Mouse (Mus musculus): Measurements from ENCODE around the gene Best2. TPM values are rescaled to one million over a fixed set of nuclear protein-coding genes. Genes with fewer than 3 reads are reported as not detected.

Best2 gene
- total and polyA plus RNA-seq, 2 experiments from 2014 or later: not detected

DNA sequence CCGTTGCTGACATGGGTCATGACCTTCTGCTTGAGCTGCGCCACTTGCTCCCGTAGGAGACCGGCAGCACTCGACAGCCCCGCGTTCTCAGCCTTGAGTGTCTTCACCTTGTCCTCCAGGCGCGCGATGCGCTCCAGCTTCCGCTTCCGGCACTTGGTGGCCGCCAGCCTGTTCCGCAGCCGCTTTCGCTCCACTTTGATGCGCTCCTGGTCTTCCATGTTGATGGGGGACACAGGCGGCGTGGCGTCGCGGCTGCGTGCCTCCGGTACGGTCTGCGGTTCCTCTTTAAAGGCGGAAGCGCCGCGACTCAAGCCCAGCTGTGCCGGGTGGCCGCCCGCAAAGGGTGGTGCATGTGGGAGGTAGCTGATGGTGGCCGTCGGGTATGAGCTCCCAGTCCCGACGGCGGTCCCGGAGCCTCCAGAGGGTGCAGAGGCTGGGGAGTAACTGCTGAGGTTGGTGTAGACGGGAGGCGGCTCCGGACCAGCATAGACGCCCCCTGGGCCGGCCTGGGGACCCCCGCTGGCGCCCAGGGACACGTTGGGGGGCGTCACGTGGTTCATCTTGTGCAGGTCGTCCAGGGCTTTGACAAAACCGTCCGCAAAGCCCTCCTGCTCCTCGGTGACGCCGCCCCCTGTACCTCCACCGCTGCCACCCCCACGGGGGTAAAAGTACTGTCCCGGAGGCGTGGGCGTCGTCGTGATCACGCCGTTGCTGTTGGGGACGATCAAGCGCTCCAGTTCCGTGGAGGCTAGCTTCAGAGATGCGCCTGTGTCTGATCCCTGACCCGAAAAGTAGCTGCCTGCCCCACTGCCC, 36.7 kb downstream of the Best2 start:
- Histone ChIP-seq H3K27ac (ENCODE audit: low read depth) (peak overlapping the region; percentile 92), H3K27me3 (ENCODE audit: control insufficient read depth, insufficient read depth, low read length) (no peaks in the 10 kb centered on the region), H3K9me3 (replicated peaks; ENCODE audit: control insufficient read depth, low read length) (no peaks in the 10 kb centered on the region), H3K36me3 (replicated peaks; ENCODE audit: control insufficient read depth, insufficient read depth, low read length) (peaks cover 14% of the 10 kb centered on the region), H3K9ac (replicated peaks; ENCODE audit: low read depth, low read length) (peak overlapping the region; percentile 67), H3K4me3 (ENCODE audit: low read depth, low read length) (peak overlapping the region; percentile 63), H3K4me1 (ENCODE audit: control insufficient read depth, insufficient read depth) (peaks cover 33% of the 10 kb centered on the region), H3K4me2 (ENCODE audit: low read depth, low read length) (peak overlapping the region; percentile 92)
- TF ChIP-seq CTCF (IDR thresholded peaks at IDR 0.05; ENCODE audit: low read depth): no peak
- TF ChIP-seq EP300 (IDR thresholded peaks at IDR 0.05; ENCODE audit: low read depth): no peak
- WGBS: under 1% methylated on average over 66 of the region's 70 CpGs
- ATAC-seq (ENCODE audit: insufficient read depth, low read depth): no peak
- peak; percentile 31 for DNase-seq (ENCODE audit: low spot score)

DNA sequence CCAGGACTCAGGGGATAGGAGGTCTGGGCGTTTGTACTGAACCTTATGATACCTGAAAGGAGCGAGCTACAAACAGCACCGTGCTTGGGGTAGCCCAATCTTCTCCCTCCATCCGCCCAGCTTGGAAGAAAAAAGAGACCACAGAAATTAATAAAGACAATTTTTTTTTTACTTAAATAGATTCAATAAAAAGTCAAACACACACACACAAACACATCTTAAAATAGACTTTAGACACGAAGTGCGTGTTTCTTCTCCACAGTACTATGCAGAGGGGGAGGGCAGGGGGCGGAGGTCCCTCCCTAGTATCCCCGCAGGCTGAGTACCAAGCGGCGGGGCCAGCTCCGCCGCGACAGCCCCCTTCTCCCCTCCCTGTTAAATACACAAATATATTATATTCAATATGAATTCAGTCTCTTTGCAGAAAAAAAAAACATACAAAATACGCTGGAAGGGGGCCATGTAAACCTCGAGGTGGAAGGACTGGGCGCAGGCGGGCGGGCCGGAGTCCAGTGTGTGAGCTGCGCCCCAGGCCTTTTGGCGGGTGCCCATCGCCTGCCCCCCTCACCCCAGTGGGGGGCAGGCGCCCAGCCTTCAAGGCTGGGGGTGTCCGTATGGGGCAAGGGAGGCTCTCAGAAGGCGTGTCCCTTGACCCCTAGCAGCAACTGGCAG, 37.4 kb downstream of the Best2 start:
- no peak for DNase-seq (ENCODE audit: low spot score)
- WGBS: 2% methylated on average over 25 of the region's 25 CpGs

DNA sequence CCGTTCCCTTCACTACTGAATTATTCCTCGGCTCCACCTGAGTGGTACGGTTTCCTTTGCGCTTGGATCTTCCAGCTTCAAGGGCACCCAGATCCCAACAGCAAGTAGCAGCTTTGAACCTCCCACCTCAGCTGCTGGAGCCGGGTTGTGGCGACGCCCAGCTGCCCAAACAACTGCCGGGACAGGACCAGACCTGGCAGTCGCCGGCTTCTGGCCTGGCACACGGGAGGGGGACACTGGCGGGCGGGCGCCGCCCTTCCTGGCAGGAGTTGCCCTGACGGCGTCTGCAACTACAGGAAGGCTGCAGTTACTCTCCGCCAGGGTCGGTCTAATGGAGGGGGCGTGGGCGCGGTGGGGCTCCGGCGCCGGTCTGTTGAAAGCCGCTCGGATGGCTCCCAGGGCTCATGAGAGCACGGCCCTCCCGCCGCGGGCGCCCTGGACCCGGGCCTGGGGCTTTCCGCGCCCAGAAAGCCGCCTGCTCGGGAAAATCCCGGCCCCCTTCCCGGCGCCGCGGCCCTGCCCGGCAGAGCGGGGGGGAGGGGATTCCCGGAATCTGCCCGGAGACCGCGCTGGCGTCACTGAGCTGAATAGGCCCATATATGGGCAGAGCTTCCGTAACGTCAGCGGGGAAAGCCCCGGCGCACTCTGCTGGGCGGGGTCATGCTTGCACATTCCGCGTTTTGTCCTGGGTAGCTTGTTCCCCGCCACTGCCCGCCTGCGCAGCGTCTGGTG, 38.1 kb downstream of the Best2 start:
- Histone ChIP-seq H3K36me3 (replicated peaks; ENCODE audit: control insufficient read depth, insufficient read depth, low read length) (peaks cover 27% of the 10 kb centered on the region), H3K4me3 (ENCODE audit: low read depth, low read length) (peak overlapping the region; percentile 63), H3K9me3 (replicated peaks; ENCODE audit: control insufficient read depth, low read length) (no peaks in the 10 kb centered on the region), H3K9ac (replicated peaks; ENCODE audit: low read depth, low read length) (peak overlapping the region; percentile 67), H3K27ac (ENCODE audit: low read depth) (peak overlapping the region; percentile 92), H3K27me3 (ENCODE audit: control insufficient read depth, insufficient read depth, low read length) (no peaks in the 10 kb centered on the region), H3K4me2 (ENCODE audit: low read depth, low read length) (peak overlapping the region; percentile 92), H3K4me1 (ENCODE audit: control insufficient read depth, insufficient read depth) (peaks cover 25% of the 10 kb centered on the region)
- ATAC-seq (ENCODE audit: insufficient read depth, low read depth) (peak; percentile 71), DNase-seq (ENCODE audit: low spot score) (peak; percentile 93)
- WGBS: 1% methylated on average over 59 of the region's 61 CpGs
- TF ChIP-seq EP300 (IDR thresholded peaks at IDR 0.05; ENCODE audit: low read depth): no peak
- no peak for TF ChIP-seq CTCF (IDR thresholded peaks at IDR 0.05; ENCODE audit: low read depth)

More for the DNA sequence above, 37.4 kb downstream of the Best2 start:
- Histone ChIP-seq H3K4me1 (ENCODE audit: control insufficient read depth, insufficient read depth) (peaks cover 31% of the 10 kb centered on the region), H3K27ac (ENCODE audit: low read depth) (peak overlapping the region; percentile 92), H3K4me2 (ENCODE audit: low read depth, low read length) (peak overlapping the region; percentile 92), H3K27me3 (ENCODE audit: control insufficient read depth, insufficient read depth, low read length) (no peaks in the 10 kb centered on the region), H3K4me3 (ENCODE audit: low read depth, low read length) (peak overlapping the region; percentile 63), H3K9me3 (replicated peaks; ENCODE audit: control insufficient read depth, low read length) (no peaks in the 10 kb centered on the region), H3K36me3 (replicated peaks; ENCODE audit: control insufficient read depth, insufficient read depth, low read length) (peaks cover 20% of the 10 kb centered on the region), H3K9ac (replicated peaks; ENCODE audit: low read depth, low read length) (peak overlapping the region; percentile 67)
- TF ChIP-seq CTCF (IDR thresholded peaks at IDR 0.05; ENCODE audit: low read depth) (no peak), EP300 (IDR thresholded peaks at IDR 0.05; ENCODE audit: low read depth) (no peak)
- ATAC-seq (ENCODE audit: insufficient read depth, low read depth): no peak

DNA sequence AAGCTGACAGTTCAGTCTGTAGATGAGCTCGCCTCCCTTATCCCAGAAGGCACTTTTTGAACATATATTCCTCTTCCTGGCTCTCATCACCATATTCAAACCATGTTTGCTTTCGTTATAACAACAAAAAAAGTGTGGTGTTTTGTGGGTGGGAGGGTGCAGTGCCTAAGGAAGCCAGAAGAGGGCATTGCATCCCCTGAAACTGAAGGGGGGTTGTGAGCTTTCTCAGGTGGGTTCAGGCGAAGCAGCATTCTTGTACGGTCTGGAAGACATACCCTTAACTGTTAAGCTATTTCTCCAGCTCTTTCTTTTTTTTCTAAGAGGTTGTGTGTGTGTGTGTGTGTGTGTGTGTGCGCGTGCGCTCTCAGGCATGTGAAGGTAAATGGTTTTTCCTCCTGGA, 38.9 kb downstream of the Best2 start:
- Histone ChIP-seq H3K9me3 (replicated peaks; ENCODE audit: control insufficient read depth, low read length) (no peaks in the 10 kb centered on the region), H3K27me3 (ENCODE audit: control insufficient read depth, insufficient read depth, low read length) (no peaks in the 10 kb centered on the region), H3K36me3 (replicated peaks; ENCODE audit: control insufficient read depth, insufficient read depth, low read length) (peaks cover 30% of the 10 kb centered on the region), H3K27ac (ENCODE audit: low read depth) (0 out of 2 replicates have a peak overlapping the region, but pooled peaks have one; percentile 92), H3K4me3 (ENCODE audit: low read depth, low read length) (no peak overlapping the region; the same call in 1 of the 2 replicates), H3K9ac (replicated peaks; ENCODE audit: low read depth, low read length) (no peak overlapping the region), H3K4me2 (ENCODE audit: low read depth, low read length) (peak overlapping the region; percentile 92; the same call in 1 of the 2 replicates), H3K4me1 (ENCODE audit: control insufficient read depth, insufficient read depth) (peaks cover 24% of the 10 kb centered on the region)
- ATAC-seq (ENCODE audit: insufficient read depth, low read depth) (no peak), DNase-seq (ENCODE audit: low spot score) (peak; percentile 72)
- TF ChIP-seq EP300 (IDR thresholded peaks at IDR 0.05; ENCODE audit: low read depth): 0 out of 2 replicates have a peak, but pooled peaks have one; percentile 18
- TF ChIP-seq CTCF (IDR thresholded peaks at IDR 0.05; ENCODE audit: low read depth): peak; percentile 86
- WGBS: 40% methylated on average over 7 of the region's 7 CpGs

DNA sequence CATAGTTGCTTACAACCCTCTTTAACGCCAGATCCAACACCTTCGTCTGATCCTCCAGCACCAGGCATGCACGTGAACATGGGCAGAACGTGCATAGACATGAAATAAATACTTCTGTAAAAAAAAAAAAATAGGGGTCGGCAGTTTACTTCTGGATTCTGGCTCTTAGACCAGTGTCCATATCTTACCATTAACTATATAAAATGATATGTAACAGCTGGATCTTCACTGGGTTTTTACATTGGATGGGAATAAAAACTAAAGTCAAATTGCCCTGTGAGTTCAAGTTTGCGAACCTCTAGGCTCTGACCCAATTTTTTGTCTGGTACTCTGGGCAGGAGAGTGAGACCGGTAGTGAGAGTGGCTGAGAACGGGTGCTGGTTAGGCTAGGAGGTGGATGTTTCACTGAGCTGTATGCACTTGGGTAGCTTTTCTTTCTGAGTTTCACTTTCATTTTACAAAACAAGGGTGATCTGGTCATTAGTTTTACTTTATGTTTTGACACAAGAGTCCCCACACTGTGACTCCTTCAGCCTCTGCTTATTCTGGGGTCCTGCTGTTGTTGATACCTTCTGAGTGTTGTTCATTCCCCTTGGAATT, 39.7 kb downstream of the Best2 start:
- no peak overlapping the region for H3K27ac ChIP-seq (ENCODE audit: low read depth)
- no peaks in the 10 kb centered on the region for H3K27me3 ChIP-seq (ENCODE audit: control insufficient read depth, insufficient read depth, low read length)
- no peak overlapping the region for H3K9ac ChIP-seq (replicated peaks; ENCODE audit: low read depth, low read length)
- peaks cover 22% of the 10 kb centered on the region for H3K4me1 ChIP-seq (ENCODE audit: control insufficient read depth, insufficient read depth)
- TF ChIP-seq EP300 (IDR thresholded peaks at IDR 0.05; ENCODE audit: low read depth): no peak
- TF ChIP-seq CTCF (IDR thresholded peaks at IDR 0.05; ENCODE audit: low read depth): no peak
- no peak overlapping the region for H3K4me2 ChIP-seq (ENCODE audit: low read depth, low read length)
- WGBS: 77% methylated on average over 8 of the region's 8 CpGs
- peaks cover 30% of the 10 kb centered on the region for H3K36me3 ChIP-seq (replicated peaks; ENCODE audit: control insufficient read depth, insufficient read depth, low read length)
- no peak overlapping the region for H3K4me3 ChIP-seq (ENCODE audit: low read depth, low read length)
- ATAC-seq (ENCODE audit: insufficient read depth, low read depth): no peak
- DNase-seq (ENCODE audit: low spot score): no peak
- no peaks in the 10 kb centered on the region for H3K9me3 ChIP-seq (replicated peaks; ENCODE audit: control insufficient read depth, low read length)

Measured in heart, postnatal 0 days (tissue).